Mouse (Mus musculus) bone marrow, adult 2 months (tissue): Measurements from ENCODE around the gene Plekhg1.

Experiments
- CTCF ChIP-seq: fragments of 200-500 bp; IDR thresholded peaks from 2 replicates; pipeline ENCODE4 v1.5.1; 2011; ENCODE audit warnings: low read length, control low read depth; ENCODE audit not compliant: control insufficient read depth, insufficient read depth
- POLR2A ChIP-seq: fragments of 200-500 bp; IDR thresholded peaks from 2 replicates; pipeline ENCODE4 v1.6.1; 2011; ENCODE audit warnings: low read depth, mild to moderate bottlenecking, control low read depth, low read length, borderline replicate concordance; ENCODE audit not compliant: control insufficient read depth

DNA sequence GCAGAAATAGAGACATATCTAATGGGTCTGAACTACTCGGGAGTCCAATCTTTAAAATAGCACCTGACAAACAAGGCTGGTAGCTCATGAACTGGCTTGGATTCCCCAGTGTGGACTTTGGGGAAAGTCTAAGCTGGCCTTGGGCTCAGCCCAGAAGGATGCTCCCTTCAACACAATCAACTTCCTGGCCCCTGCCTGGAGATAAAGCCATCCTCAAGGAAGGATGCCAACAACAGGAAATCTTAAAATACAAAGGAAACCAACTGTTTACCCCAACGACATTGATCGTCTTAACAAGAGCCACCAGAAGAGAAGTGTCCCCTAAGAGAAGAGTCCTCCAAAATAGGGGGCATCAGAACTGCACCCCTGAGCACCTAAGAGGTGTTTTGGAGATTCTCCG, 38.3 kb upstream of the Plekhg1 start:
- TF ChIP-seq CTCF: no peak
- TF ChIP-seq POLR2A: no peak
